Mouse (Mus musculus): ENCODE data around the gene Zrsr1. TPM values are rescaled to one million over a fixed set of nuclear protein-coding genes. Genes with fewer than 3 reads are reported as not detected.

Zrsr1 gene
- polyA plus RNA-seq, 1 experiment from 2014 or later, result 4.3 TPM

- 89% methylated on average over 4 of the region's 4 CpGs for WGBS
- Histone ChIP-seq H3K27ac (ENCODE audit: low read depth, low read length) (no peak overlapping the region), H3K9me3 (ENCODE audit: control insufficient read depth, low read length) (peaks cover 5% of the 10 kb centered on the region; the same call in 1 of the 2 replicates), H3K4me3 (ENCODE audit: low read depth, low read length) (no peak overlapping the region), H3K9ac (ENCODE audit: low read length) (no peak overlapping the region), H3K27me3 (ENCODE audit: control insufficient read depth, insufficient read depth, low read length) (no peaks in the 10 kb centered on the region), H3K4me1 (ENCODE audit: control insufficient read depth, insufficient read depth, low read length) (no peaks in the 10 kb centered on the region), H3K4me2 (no peak overlapping the region), H3K36me3 (ENCODE audit: control insufficient read depth, insufficient read depth, low read length) (no peaks in the 10 kb centered on the region)
- ATAC-seq (ENCODE audit: low FRiP score) (no peak), DNase-seq (ENCODE audit: low spot score, missing footprints) (no peak)
Observed at GRCm38 (mm10) chr11:22964401-22964800, 7.4 kb upstream of the Zrsr1 start.

GRCm38 (mm10) chr11:22965503-22965902, 6.3 kb upstream of the Zrsr1 start:
- no peak overlapping the region for H3K4me2 ChIP-seq
- WGBS, result 86% methylated on average over 4 of the region's 4 CpGs
- no peak for ATAC-seq (ENCODE audit: low FRiP score)
- H3K27me3 ChIP-seq (ENCODE audit: control insufficient read depth, insufficient read depth, low read length), result no peaks in the 10 kb centered on the region
- H3K4me1 ChIP-seq (ENCODE audit: control insufficient read depth, insufficient read depth, low read length), result no peaks in the 10 kb centered on the region
- DNase-seq (ENCODE audit: low spot score, missing footprints), result peak; percentile 69
- H3K9ac ChIP-seq (ENCODE audit: low read length), result no peak overlapping the region
- H3K9me3 ChIP-seq (ENCODE audit: control insufficient read depth, low read length), result peaks cover 5% of the 10 kb centered on the region; the same call in 1 of the 2 replicates
- no peak overlapping the region for H3K27ac ChIP-seq (ENCODE audit: low read depth, low read length)
- no peaks in the 10 kb centered on the region for H3K36me3 ChIP-seq (ENCODE audit: control insufficient read depth, insufficient read depth, low read length)
- H3K4me3 ChIP-seq (ENCODE audit: low read depth, low read length), result no peak overlapping the region

GRCm38 (mm10) chr11:22969486-22969885, 2.3 kb upstream of the Zrsr1 start:
- H3K27ac ChIP-seq (ENCODE audit: low read depth, low read length), result no peak overlapping the region
- peak; percentile 80 for DNase-seq (ENCODE audit: low spot score, missing footprints)
- H3K36me3 ChIP-seq (ENCODE audit: control insufficient read depth, insufficient read depth, low read length), result peaks cover 7% of the 10 kb centered on the region; the same call in 1 of the 2 replicates
- ATAC-seq (ENCODE audit: low FRiP score), result no peak
- peaks cover 2% of the 10 kb centered on the region; the same call in 1 of the 2 replicates for H3K4me1 ChIP-seq (ENCODE audit: control insufficient read depth, insufficient read depth, low read length)
- 73% methylated on average over 6 of the region's 6 CpGs for WGBS
- peaks cover 18% of the 10 kb centered on the region for H3K9me3 ChIP-seq (ENCODE audit: control insufficient read depth, low read length)
- no peak overlapping the region for H3K4me3 ChIP-seq (ENCODE audit: low read depth, low read length)
- H3K9ac ChIP-seq (ENCODE audit: low read length), result no peak overlapping the region
- H3K27me3 ChIP-seq (ENCODE audit: control insufficient read depth, insufficient read depth, low read length), result no peaks in the 10 kb centered on the region
- no peak overlapping the region for H3K4me2 ChIP-seq

- ATAC-seq (ENCODE audit: low FRiP score), result no peak
- WGBS, result 100% methylated on average over 1 of the region's 1 CpGs
- H3K36me3 ChIP-seq (ENCODE audit: control insufficient read depth, insufficient read depth, low read length), result peaks cover 7% of the 10 kb centered on the region; the same call in 1 of the 2 replicates
Observed at GRCm38 (mm10) chr11:22970546-22970945, 1.3 kb upstream of the Zrsr1 start.

GRCm38 (mm10) chr11:22972746-22973526, 1.1 kb downstream of the Zrsr1 start:
- ATAC-seq (ENCODE audit: low FRiP score), result peak; percentile 79
- WGBS, result 46% methylated on average over 44 of the region's 46 CpGs
- peak overlapping the region; percentile 80 for H3K4me2 ChIP-seq
- H3K27me3 ChIP-seq (ENCODE audit: control insufficient read depth, insufficient read depth, low read length), result no peaks in the 10 kb centered on the region
- peaks cover 7% of the 10 kb centered on the region; the same call in 1 of the 2 replicates for H3K36me3 ChIP-seq (ENCODE audit: control insufficient read depth, insufficient read depth, low read length)
- peak; percentile 96 for DNase-seq (ENCODE audit: low spot score, missing footprints)
- peak overlapping the region; percentile 67 for H3K9ac ChIP-seq (ENCODE audit: low read length)
- no peak overlapping the region for H3K27ac ChIP-seq (ENCODE audit: low read depth, low read length)
- H3K9me3 ChIP-seq (ENCODE audit: control insufficient read depth, low read length), result peaks cover 13% of the 10 kb centered on the region
- H3K4me3 ChIP-seq (ENCODE audit: low read depth, low read length), result peak overlapping the region; percentile 54
- peaks cover 8% of the 10 kb centered on the region; the same call in 1 of the 2 replicates for H3K4me1 ChIP-seq (ENCODE audit: control insufficient read depth, insufficient read depth, low read length)

More at GRCm38 (mm10) chr11:22970546-22970945, 1.3 kb upstream of the Zrsr1 start:
- Histone ChIP-seq H3K9me3 (ENCODE audit: control insufficient read depth, low read length) (peaks cover 18% of the 10 kb centered on the region), H3K27ac (ENCODE audit: low read depth, low read length) (no peak overlapping the region), H3K4me3 (ENCODE audit: low read depth, low read length) (no peak overlapping the region), H3K9ac (ENCODE audit: low read length) (no peak overlapping the region), H3K4me2 (no peak overlapping the region), H3K27me3 (ENCODE audit: control insufficient read depth, insufficient read depth, low read length) (no peaks in the 10 kb centered on the region), H3K4me1 (ENCODE audit: control insufficient read depth, insufficient read depth, low read length) (peaks cover 6% of the 10 kb centered on the region; the same call in 1 of the 2 replicates)
- DNase-seq (ENCODE audit: low spot score, missing footprints), result peak; percentile 59

GRCm38 (mm10) chr11:22973599-22973998, 1.8 kb downstream of the Zrsr1 start:
- ATAC-seq (ENCODE audit: low FRiP score) (no peak), DNase-seq (ENCODE audit: low spot score, missing footprints) (peak; percentile 88)
- peak overlapping the region; percentile 67 for H3K9ac ChIP-seq (ENCODE audit: low read length)
- H3K27me3 ChIP-seq (ENCODE audit: control insufficient read depth, insufficient read depth, low read length), result no peaks in the 10 kb centered on the region
- H3K4me3 ChIP-seq (ENCODE audit: low read depth, low read length), result peak overlapping the region; percentile 54
- 51% methylated on average over 14 of the region's 14 CpGs for WGBS
- H3K9me3 ChIP-seq (ENCODE audit: control insufficient read depth, low read length), result peaks cover 12% of the 10 kb centered on the region
- H3K4me2 ChIP-seq, result peak overlapping the region; percentile 58
- H3K4me1 ChIP-seq (ENCODE audit: control insufficient read depth, insufficient read depth, low read length), result peaks cover 8% of the 10 kb centered on the region; the same call in 1 of the 2 replicates
- no peak overlapping the region for H3K27ac ChIP-seq (ENCODE audit: low read depth, low read length)
- H3K36me3 ChIP-seq (ENCODE audit: control insufficient read depth, insufficient read depth, low read length), result peaks cover 7% of the 10 kb centered on the region; the same call in 1 of the 2 replicates

- Histone ChIP-seq H3K4me1 (ENCODE audit: control insufficient read depth, insufficient read depth, low read length) (peaks cover 14% of the 10 kb centered on the region), H3K27me3 (ENCODE audit: control insufficient read depth, insufficient read depth, low read length) (no peaks in the 10 kb centered on the region), H3K9ac (ENCODE audit: low read length) (no peak overlapping the region), H3K4me2 (no peak overlapping the region), H3K36me3 (ENCODE audit: control insufficient read depth, insufficient read depth, low read length) (0 out of 2 replicates have a peak, but pooled peaks cover 5% of the 10 kb centered on the region), H3K27ac (ENCODE audit: low read depth, low read length) (no peak overlapping the region), H3K4me3 (ENCODE audit: low read depth, low read length) (no peak overlapping the region), H3K9me3 (ENCODE audit: control insufficient read depth, low read length) (no peaks in the 10 kb centered on the region; the same call in 1 of the 2 replicates)
- 91% methylated on average over 3 of the region's 3 CpGs for WGBS
- ATAC-seq (ENCODE audit: low FRiP score) (no peak), DNase-seq (ENCODE audit: low spot score, missing footprints) (no peak)
Observed at GRCm38 (mm10) chr11:22978215-22978614, 6.4 kb downstream of the Zrsr1 start.

GRCm38 (mm10) chr11:22978711-22979110, 6.9 kb downstream of the Zrsr1 start:
- H3K36me3 ChIP-seq (ENCODE audit: control insufficient read depth, insufficient read depth, low read length), result 0 out of 2 replicates have a peak, but pooled peaks cover 2% of the 10 kb centered on the region
- H3K9me3 ChIP-seq (ENCODE audit: control insufficient read depth, low read length), result no peaks in the 10 kb centered on the region; the same call in 1 of the 2 replicates
- no peaks in the 10 kb centered on the region for H3K27me3 ChIP-seq (ENCODE audit: control insufficient read depth, insufficient read depth, low read length)
- 78% methylated on average over 1 of the region's 1 CpGs for WGBS
- no peak overlapping the region for H3K9ac ChIP-seq (ENCODE audit: low read length)
- peaks cover 14% of the 10 kb centered on the region for H3K4me1 ChIP-seq (ENCODE audit: control insufficient read depth, insufficient read depth, low read length)
- no peak overlapping the region for H3K4me3 ChIP-seq (ENCODE audit: low read depth, low read length)
- no peak overlapping the region for H3K27ac ChIP-seq (ENCODE audit: low read depth, low read length)
- H3K4me2 ChIP-seq, result no peak overlapping the region
- ATAC-seq (ENCODE audit: low FRiP score), result no peak
- DNase-seq (ENCODE audit: low spot score, missing footprints), result no peak

GRCm38 (mm10) chr11:22979221-22979620, 7.4 kb downstream of the Zrsr1 start:
- DNase-seq (ENCODE audit: low spot score, missing footprints) (no peak), ATAC-seq (ENCODE audit: low FRiP score) (no peak)
- Histone ChIP-seq H3K4me1 (ENCODE audit: control insufficient read depth, insufficient read depth, low read length) (peaks cover 14% of the 10 kb centered on the region), H3K36me3 (ENCODE audit: control insufficient read depth, insufficient read depth, low read length) (no peaks in the 10 kb centered on the region), H3K4me2 (no peak overlapping the region), H3K27ac (ENCODE audit: low read depth, low read length) (no peak overlapping the region), H3K27me3 (ENCODE audit: control insufficient read depth, insufficient read depth, low read length) (no peaks in the 10 kb centered on the region), H3K9ac (ENCODE audit: low read length) (no peak overlapping the region), H3K9me3 (ENCODE audit: control insufficient read depth, low read length) (no peaks in the 10 kb centered on the region), H3K4me3 (ENCODE audit: low read depth, low read length) (no peak overlapping the region)
- WGBS, result 94% methylated on average over 1 of the region's 1 CpGs

Data from midbrain, embryonic 11.5 days (tissue).